Mouse (Mus musculus) heart, adult 2 months (tissue): ENCODE measurements at regions not wholly inside any gene's neighbourhood (a gene's known extent, or its start where the extent isn't known, plus 50 kb on each side); places are given as distances from the start of the nearest gene placed in this dataset.

Experiments used
- CTCF ChIP-seq: fragments of 200-600 bp; IDR thresholded peaks from 2 replicates; pipeline ENCODE4 v1.8.1; 2022; ENCODE audit warnings: antibody characterized with exemption, mild to moderate bottlenecking, moderate library complexity
- POLR2A ChIP-seq: fragments of 200-500 bp; IDR thresholded peaks from 2 replicates; pipeline ENCODE4 v1.6.1; 2011; ENCODE audit warnings: mild to moderate bottlenecking, low read depth, low read length, control low read depth; ENCODE audit not compliant: insufficient read depth

DNA sequence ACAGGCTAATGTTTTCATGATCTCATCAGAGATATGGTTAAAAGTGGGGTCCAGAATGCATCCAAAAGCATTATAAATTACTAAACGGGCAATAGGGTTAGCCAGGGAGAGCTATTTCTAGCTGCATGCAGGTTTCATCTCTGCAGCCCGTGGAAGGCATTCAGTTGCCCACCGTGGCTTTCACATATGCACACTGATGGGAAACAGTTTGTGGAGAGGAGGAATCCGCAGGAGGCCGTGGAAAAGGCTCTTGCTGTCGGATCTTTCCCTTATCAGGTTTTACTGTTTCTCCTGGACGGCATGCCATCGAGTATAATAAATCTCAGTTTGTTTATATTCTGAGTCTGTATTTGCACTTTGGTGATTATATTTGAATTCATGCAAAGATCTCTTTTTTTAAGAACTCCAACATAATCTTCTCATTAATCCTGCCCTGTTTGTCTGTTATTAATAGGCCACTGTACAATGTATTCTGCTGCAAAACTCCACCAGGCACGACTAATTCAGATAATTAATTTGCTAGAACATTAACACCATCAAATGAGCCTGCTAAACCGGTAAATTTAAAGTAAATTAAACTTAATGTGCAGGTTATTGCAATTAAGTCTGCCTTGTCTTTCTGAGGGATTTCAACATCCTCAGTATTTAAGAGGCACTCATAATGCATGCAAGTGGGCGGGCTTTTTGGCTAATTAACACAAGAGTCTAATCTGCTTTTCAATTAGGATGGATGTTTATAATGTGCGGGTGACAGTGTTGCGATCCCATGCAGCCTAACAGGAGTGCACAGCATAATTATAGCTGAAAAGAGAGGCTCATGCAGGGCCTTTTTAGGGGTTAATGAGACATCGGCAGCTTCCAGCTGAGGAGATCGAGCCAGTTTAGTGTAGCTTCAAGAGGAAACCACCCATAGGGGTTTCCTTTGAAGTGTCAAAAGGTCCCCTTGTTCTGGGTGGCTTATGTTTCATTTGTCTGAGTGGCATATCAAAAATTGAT is 170.2 kb downstream of the Pou4f1 start:
- TF ChIP-seq CTCF (no peak), POLR2A (no peak)
